Mouse (Mus musculus) heart, adult 11 months (tissue): ENCODE measurements around the gene Qrich2.
"Not testable (repeated sequence)": the region's sequence is repeated elsewhere in the genome, so short reads cannot be mapped to it uniquely, and the experiment has no call there.

Experiments used
- DNase-seq: peaks from one replicate; pipeline ENCODE4 v3.0.0; 2022

Gene Qrich2

DNA sequence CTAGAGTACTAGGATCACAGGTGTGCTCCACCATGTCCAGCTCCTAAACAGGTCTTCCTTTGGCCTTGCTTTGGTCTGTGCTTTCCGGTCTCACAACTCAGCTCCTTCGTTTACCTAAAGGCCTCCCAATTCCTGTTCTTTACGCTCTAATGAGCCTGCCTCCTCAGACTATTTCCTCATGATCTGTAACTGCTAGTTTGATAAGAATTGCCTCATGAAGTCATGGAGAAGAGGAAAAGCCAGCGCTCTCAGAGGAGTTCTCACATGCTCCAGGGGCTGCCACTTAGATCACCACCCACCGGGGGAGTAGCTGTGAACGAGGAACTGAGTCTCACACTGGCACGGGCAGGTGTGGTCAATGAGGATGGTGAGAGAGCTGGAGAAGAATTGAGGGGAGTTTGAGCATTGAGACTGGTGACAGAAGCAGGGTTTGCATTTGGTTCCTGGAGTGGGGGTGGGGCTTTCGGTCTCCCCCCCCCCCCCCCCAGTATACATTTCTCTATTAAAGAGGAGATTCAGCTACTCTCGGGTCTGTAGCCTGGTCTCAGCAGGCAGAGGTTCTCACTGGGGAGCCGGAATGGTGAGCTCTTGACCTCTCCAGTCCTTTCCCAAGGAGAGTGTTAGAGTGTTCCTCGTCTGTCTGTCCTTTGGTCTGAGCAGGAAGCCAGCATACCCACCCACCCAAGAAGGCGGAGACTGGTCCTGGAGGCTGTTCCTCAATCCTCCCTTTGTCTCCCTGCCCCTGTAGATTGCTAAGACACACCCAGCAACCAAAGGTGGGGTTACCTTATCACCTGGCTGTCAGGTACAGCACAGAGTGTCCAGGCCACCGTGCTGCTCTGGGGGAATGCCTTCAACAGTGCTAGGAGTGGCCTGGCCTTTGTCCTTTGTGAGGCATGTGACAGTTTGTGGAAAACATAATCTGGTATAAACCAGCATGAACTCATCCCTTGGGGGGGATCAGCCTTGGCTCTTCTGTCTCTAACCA, 36.9 kb downstream of the Qrich2 start:
- peak; percentile 82 for DNase-seq

DNA sequence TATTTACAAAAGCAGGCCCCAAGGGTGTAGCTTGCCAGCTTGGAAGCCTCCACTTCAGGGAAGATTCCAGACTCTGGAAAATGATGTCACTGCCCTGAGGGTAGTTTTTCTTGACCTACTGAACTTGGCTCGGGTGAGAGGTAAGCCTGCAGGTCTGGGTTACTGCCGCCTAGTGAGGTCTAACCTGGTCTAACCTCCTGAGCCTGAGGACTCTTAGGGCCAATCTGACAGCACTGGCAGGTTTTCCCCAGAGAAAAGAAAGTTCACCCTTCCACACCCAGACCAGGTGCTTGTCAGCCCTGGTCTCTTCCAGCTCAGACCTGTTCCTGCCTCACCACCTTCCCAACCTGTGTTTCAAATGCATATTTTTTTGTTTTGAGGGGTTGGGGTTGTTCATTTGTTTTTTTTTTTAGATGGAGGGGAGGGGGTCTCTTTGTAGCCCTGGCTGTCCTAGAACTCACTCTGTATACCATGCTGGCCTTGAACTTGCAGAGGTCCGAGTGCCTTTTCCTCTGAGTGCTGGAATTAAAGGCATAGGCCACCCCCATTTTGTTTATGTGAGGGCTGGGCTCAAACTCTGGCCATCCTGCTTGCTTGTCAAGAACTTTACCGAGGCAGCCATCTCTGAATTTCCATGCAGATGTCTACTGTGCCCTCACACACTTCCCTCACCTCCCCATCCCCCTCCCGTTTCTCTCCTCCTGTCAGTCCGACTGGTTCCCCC, 39.0 kb downstream of the Qrich2 start:
- DNase-seq, result peak; percentile 85

DNA sequence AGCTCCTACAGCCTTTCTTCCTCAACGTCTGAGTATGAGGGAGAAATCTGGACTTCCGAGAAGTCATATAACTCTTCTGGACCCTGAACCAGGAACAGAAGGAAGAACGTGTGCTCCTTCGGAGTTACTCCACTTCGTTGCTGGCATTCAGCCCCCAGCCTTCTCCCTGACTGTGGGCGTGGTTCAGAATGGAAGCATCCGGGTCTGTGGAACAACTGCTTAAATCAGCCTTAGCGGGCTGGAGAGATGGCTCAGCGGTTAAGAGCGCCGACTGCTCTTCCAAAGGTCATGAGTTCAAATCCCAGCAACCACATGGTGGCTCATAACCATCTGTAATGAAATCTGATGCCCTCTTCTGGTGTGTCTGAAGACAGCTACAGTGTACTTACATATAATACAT, 39.7 kb downstream of the Qrich2 start:
- DNase-seq, result peak; percentile 77

DNA sequence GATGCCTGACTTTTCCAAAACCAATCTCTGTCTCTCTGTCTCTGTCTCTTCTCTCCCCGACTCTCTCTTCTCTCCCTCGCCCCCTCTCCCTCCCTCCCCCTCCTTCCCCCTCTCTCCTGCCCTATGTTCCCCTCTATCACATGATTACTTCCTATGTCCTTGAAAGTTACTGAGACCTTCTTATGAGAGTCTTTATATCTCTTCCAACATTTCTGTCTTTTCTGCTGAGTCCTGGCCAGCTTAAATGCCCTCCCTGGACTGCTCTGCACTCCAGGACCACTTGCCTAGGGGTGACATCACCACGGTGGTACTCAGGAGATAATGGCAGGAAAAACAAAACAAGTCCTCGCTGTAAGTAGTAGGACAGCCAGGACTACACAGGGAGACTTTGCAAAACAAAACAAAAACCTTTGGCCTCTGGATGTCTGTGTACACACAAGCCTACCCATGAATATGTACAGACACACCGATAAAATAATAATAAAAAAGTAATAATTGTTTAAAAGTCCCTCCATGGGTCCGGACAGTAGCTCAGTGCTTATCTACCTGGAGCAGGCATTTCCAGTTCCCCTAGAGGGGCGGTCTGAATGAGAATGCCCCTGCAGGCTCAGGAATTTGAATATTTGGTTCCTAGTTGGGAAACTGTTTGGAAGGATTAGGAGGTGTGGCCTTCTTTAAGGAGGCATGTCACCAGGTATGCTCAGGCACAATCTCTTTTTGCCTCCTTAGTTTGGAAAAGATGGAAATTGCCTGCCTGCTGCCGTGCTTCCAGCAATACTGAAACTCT, 41.2 kb downstream of the Qrich2 start:
- DNase-seq, result no peak

DNA sequence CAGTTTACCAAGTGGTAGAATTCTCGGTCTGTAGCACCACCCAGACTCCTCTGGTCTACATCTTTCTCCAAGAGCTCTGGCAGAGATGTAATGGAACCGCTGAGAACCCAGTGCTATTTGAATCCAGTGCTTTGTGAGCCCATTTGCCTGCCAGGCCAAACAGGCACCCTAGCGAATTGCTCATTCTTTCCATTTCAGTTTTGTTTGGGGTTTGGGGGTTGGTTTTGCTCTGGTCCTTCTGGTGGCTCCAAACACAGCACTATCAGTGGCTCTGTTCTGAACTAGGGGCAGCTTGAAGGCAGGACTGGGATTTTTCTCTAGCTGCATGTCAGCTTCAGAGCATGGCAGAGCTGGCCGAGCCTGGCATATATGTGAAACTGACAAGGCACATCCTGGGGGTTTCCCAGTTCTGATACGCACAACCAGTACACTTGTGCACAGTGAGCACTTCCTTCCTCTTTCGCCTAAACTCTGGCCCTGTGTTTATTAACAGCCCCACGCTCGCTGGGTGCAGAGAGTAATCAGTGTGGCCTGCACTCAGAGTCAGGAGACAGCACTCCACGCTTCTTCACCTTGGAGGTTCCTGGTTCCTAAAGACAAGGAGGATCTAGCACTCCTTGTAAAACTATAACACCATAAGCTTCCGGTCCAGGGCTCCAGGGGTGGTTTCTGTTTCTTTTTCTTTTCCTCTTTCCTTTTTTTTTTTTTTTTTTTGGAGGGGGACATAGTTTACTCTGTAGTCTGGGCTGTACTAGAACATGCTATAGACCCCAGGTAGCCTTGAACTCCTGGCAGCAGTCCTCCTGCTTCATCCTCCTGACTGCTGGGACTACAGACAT, 42.0 kb downstream of the Qrich2 start:
- peak; percentile 97 for DNase-seq

DNA sequence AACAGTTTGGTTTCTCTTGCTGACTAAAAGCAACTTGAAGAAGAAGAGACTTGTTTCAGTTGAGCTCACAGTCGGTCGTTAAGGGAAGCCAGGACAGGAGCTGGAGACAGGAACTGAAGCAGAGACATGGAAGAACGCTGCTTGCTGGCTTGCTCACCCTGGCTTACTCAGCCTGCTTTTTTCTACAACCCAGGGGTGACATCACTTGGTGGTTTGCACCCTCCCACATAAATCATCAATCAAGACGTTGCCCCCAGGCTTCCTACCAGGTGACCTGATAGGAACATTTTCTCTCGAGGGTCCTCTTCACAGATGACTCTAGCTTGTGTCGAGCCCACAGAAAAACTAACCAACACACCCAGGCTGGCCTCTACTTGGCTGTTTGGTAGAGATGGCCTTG, 42.8 kb downstream of the Qrich2 start:
- no peak for DNase-seq

DNA sequence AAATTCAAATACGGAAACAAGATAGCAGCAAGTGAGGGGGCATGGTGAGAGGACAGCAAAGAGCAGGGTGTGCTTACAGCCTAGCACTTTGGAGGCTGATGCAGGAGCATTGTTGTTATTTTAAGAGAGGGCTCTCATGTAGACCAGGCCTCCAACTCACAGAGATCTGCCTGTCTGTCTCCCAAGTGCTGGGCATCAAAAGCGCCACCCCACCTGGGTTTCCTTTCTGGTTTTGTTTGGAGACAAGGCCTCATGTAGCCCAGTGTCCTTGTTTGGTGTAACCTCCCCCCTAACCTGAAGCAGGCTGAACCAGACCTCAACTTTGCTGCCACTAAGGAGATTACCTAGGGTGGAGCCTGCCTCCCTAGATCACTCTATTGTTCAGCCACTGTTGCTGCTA, 43.5 kb downstream of the Qrich2 start:
- DNase-seq, result peak; percentile 36

DNA sequence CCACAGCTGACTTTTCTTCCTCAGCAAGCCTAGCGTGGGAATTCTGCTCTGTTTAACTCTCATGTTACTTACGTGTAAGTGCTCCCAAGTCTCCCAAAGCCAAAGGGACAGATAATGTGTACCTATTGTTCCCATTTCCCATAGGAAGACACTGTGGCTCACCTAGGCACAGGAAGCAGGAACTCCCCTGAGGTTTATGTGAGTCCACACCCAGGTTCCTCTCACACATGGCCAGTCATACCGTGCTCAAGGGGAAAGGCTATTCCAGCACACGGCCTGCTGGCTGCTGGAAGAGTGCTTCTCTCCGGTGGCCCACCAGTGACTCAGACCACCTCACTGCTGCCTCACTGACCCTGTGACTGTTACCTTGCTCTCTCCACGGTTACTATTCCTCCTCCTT, 44.9 kb downstream of the Qrich2 start:
- no peak for DNase-seq

DNA sequence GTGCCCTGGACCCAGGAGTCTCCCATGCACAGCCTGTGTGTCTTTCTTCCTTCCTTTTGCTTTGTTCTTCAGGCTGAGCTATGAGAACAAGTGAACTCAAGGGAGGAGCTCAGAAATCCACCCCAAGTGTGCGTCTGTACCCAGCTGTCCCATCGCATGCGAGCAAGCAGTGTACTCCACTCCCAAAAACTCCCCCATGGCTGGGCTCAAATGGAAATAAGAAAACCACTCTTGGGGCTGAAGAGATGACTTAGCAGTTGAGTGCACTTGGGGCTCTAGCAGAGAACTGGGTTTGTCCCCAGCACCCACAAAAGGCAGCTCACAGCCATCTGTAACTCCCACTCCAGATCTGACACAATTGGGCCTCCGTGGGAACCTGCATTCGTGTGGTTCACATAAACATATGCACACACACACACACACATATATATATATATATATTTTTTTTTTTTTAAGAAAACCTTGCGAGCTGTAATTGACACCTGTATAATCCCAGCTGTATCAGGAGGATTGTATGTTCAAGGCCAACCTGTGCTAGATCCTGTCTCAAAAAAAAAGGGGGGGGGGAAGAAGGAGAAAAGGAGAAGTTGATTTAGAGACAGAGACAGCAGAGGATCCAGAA, 47.1 kb downstream of the Qrich2 start:
- peak; percentile 92 for DNase-seq

DNA sequence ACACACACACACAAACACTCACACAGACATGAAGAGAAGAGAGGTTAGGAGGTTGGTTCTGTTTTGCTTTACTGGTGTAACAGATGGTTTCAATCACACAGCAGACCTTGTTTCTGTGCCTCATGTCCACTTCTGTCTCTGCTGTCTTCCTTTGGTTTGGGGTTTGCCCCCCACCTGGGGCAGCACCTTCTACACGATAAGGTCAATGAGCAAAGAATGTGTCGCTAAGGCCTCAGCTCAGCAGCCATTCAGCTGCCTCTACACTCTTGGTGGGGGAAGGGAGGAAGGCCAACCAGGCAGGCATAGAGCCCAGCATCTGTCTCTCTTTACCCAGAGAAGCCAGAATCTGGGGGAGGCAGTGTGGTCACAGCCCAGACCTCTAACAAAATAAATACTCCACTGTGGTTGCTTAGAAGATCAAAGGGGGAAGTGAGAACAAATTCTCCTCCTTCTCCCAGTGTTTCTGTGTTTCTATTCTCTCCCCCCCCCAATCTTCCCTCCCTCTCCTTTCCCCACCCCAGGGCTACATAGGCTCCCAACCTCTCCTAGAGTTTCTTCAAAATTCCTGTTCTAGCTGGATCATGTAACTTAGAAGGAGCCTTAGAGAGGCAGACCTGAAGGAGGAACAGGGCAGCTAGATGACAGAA, 47.7 kb downstream of the Qrich2 start:
- DNase-seq, result peak; percentile 93

DNA sequence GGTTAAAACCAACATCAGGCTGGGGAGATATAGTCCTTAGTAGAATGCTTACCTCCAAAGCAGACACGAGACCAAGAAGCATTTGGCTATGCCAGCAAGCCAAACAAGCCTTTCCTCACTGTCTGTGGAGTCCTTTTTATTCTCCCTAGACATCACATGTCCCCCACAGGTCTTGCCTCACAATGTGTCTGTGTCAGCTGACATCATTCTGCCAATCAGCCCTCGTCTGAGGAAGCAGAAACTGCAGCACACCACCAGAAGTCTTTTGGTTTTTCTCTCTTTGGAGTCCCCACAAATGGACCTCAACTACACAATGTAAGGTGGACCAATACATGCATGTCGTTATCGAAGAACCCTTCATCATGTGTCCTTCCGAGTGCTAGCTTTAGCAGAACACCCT, 49.0 kb downstream of the Qrich2 start:
- DNase-seq, result no peak

DNA sequence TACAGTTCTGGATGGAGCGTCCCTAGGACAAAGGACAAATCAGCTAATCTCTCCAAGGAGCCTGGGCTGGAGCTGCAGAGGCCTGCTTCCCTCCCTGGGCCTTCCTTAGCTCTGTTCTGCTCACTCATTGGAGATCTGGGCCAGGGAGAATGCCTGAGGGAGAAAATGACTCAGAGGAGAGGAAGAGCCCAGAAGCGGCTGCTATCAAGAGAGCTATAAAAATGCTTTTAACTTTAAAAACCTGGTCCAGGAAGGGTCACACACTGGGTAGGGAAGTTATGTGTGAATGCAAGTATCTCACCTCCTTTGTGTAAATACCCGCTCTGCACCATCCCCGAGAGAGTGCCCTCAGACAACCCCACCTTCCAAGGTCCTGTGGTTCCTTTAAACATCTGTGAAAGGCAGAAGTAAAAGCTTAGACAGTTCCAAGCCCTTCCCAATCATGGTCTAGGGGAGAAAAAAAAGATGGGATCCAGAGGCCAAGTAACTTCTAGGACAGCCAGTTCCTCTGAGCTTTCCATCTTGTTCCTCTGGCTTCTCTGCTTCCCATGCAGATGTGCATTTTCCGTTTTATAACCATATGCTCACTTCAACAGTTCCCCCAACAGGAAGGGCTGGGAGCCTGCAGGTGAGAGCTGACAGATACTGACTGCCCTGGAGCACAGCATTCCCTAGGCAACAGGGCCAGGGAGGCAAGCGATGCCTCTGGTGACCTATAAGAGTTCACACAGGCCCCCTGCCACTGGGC, 49.7 kb downstream of the Qrich2 start:
- DNase-seq, result peak; percentile 96

DNA sequence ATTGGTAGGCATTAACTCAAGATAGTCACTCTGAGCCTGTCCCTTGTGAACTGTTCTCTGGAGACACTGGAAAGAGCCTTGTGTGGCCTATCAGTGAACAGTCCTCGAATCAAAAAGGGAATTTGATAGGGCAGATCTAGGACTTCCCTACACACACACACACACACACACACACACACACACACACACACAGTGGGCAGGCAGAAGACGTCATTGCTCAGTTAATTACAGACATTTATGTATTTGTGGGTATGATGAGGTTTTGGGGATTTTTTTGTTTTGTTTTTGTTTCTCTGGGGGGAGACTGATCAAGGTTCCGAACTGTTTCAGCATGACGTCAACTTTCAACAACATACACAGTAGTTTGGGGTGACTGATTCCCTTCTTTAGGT, 52.4 kb downstream of the Qrich2 start:
- no peak for DNase-seq

DNA sequence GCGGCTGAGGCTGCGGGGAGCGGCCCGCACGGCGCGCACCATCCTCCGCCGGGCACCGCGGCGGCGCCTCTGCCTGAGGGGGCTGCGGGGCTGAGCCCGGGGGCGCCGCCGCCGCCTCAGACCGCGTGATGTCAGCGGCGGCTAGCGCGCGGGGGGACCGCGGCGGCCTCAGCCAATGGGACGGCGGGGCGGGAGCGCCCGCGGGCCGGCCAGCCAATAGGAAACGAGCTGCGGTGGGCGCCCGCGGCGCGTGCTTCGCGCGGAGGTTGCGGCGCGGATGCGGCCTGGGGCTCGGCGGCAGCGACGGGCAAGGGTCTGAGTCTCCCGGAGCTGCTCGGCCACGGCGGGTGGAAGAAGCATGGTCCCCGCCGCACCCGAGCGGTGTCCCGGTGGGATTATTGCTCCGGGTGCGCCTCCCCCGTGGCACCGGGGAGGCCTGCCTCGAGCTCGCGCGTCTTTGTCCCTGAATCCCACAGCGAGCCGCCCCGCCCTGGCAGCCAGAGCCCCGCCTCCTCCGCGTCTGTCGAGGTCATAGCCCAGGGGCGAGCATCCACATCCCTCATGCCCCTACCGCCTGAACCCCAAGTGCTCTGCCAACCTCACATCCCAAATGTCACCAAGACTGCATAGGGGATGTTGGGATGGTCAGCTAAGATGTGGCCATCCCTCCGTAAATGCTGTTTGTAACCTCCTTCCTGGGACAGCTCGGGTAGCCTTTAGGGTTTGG, 53.0 kb downstream of the Qrich2 start, which contains the start of gene Rnf157:
TSS of gene Rnf157 (minus strand) at position 129 of the 727 bp plus-strand sequence.
- peak; percentile 99 for DNase-seq

DNA sequence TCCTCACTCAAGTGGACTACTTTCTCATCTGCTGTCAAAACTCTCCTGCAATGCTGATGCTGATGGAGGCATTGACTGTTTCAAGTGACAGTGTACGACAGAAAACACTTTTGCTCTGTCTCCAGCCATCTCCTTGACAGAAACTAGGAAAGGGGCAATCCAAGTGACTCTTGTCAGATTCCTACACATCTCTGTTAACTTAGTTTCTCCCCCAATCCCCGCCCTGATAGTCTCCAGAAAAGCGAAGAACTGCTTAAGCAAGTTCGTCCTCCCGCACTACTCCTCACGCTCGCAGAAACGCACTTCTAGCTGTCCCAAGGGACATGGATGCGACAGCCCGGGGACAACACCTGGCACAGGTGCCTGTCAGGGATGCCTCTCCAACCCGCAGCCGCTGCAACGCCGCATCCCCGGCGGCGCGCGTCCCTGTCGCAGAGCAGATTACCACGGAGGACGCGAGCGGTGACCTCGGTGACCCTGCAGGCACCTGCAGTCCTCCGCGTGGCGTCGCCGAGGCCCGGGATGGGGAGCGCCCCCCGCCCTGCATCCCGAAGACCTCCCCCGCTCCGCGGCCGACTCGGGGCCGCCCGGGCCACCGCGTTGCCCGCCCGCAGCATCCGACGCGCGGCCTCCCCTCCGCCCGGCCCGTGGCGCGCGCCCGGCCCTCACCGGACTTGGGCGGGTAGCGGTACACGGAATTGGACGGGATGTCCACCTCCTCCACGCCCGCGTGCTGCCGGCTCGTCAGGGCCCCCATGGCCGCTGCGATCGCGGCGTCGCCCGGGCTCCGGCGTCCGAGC, 53.8 kb downstream of the Qrich2 start:
- DNase-seq, result no peak

DNA sequence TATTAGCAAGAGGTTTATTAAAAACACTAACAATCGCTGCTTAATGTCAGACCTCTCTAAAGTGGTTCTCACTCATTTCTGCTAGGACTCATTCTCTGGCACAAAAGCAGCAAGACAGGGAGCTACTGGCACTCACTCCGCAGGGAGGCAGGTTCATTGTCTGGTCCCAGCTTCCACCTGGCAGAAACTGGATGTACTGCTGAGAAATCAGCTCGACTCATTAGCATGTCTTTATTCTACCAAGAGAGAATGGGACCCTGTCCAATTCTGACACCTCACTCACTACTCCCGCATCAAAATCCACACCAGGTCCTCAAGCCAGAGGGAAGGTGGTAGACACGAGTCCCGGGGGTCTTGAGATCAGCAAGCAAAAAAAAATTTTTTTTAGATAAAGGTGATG, 54.5 kb downstream of the Qrich2 start:
- no peak for DNase-seq

DNA sequence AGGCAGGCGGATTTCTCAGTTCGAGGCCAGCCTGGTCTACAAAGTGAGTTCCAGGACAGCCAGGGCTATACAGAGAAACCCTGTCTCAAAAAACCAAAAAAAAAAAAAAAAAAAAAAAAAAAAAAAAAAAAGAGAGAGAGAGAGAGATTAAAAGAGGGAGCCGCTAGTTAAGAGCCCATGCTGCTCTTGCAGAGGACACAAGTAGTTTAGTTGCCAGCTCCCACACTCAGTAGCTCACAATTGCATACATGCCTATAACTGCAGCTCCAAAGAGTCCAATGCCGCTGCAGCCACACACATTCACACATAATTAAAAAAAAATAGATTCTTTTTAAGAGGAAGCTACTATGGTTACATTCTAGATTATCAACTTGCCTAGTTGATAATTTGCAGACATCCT, 55.6 kb downstream of the Qrich2 start:
- DNase-seq, result not testable (repeated sequence)

DNA sequence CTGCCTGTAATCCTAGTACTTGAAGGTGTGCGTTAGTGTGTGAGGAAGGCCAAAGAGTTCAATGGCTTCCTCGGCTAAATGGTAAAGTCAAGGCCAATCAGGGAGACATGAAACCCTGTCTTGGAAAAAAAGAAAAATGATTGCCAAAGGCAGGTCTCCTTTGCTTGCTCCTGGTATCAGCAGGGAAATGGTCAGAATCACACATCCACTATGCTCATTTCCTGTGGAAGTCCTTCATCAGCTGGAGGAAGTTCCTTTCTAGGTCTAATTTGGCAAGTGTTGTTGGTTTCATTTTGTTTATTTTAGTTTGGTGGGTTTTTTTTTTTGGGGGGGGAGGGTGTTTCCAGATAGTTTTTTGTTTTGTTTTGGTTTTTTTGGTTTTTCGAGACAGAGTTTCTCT, 57.0 kb downstream of the Qrich2 start:
- DNase-seq, result no peak

DNA sequence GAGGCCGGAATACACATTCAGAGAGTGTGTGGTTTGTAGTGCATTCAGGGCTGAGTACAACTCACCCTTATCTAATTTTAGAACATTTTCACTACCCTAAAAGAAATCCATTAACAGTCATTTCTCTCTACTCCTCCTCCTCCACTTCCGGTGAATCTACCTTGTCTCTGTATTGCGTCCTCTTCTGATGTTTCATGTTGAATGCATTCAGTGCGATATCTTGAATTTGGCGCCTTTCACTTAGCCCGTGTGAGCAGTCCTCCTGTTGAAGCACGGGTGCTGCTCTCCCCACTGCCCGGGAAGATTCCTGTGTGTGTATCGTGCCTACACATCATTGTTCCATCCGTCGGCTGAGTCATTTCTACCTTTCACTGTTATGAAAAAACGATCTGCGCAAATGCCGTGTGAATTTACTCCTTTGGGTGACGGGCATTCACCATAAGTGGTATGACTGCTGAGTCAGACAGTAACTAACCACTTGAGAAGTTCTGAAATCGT, 59.8 kb downstream of the Qrich2 start:
- no peak for DNase-seq
